Comparison of ENCODE assay signal across 27 mouse cellular contexts in the genomic region with DNA sequence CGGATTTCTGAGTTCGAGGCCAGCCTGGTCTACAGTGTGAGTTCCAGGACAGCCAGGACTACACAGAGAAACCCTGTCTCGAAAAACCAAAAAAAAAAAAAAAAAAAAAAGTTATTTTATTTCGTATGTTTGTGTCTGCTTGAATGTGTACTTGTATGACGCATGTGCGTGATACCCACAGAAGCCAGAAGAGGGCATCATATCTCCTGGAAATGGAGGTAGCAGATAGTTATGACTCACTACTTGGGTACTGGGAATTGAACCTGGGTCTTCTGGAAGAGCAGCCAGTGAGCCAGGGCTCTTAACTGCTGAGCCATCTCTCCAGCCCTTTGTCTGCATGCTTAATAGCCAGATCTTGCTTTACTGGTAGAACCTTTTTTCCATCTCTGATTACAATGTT. TPM values are rescaled to one million over a fixed set of nuclear protein-coding genes. Genes with fewer than 3 reads are reported as not detected.
A peak's percentile ranks its signal among the peaks of the same experiment; 100 is the strongest.
DNase-seq lines count a peak whose midpoint lies in the region; ATAC-seq and TF ChIP-seq lines count a peak whose summit lies in the region.
"Not testable (repeated sequence)": the region's sequence is repeated elsewhere in the genome, so short reads cannot be mapped to it uniquely, and the experiment has no call there.
"Had no signal": no experiment of that assay in that cellular context is flagged by ENCODE, and none has a peak within 500 bp of the region (broad histone marks: within the 10 kb centered on the region; RNA-seq: fewer than 3 reads in every experiment).

No protein-coding gene starts in this region.

- not testable (repeated sequence) for H3K4me3 ChIP-seq in CH12.LX (replicated peaks in 1 of 3; ENCODE audit: low read depth in 2 of 3, low read length in 2 of 3, poor library complexity in 1 of 3); kidney, postnatal 0 days (replicated peaks; ENCODE audit: low read depth, low read length); lung, postnatal 0 days (ENCODE audit: low read depth, low read length); small intestine, adult 2 months (ENCODE audit: low read depth, low read length)

- TF ChIP-seq RAD21 in CH12.LX (IDR thresholded peaks at IDR 0.05; ENCODE audit: low read depth, low read length) = peak; percentile 9

- peaks cover 0 to 11% of the 10 kb centered on the region in 2 experiments for H3K36me3 ChIP-seq in CH12.LX (replicated peaks in 1 of 2; ENCODE audit: control insufficient read depth in 1 of 2, insufficient read depth in 1 of 2, low read length in 1 of 2)
- H3K36me3 ChIP-seq in kidney, postnatal 0 days (ENCODE audit: insufficient read depth, low read length) = peaks cover 11% of the 10 kb centered on the region; the same call in 1 of the 2 replicates
- H3K36me3 ChIP-seq in lung, postnatal 0 days (ENCODE audit: insufficient read depth, low read length); small intestine, adult 2 months (ENCODE audit: control insufficient read depth, insufficient read depth, low read length): not testable (repeated sequence)

- H3K9ac ChIP-seq in CH12.LX (ENCODE audit: insufficient read depth, low read depth); kidney, postnatal 0 days (ENCODE audit: low read depth, low read length); lung, postnatal 0 days (replicated peaks; ENCODE audit: low read depth): not testable (repeated sequence)

- TF ChIP-seq CTCF in CH12.LX (conservative IDR thresholded peaks at IDR 0.05 in 1 of 2, IDR thresholded peaks at IDR 0.05 in 1 of 2; ENCODE audit: low read depth in 2 of 2, low read length in 2 of 2) = peak; percentile 7 to 34; a peak in 2 of 4 replicates
- TF ChIP-seq CTCF in kidney, postnatal 0 days (IDR thresholded peaks at IDR 0.05; ENCODE audit: low read depth) = peak; percentile 34; the same call in 1 of the 2 replicates
- TF ChIP-seq CTCF in lung, postnatal 0 days (IDR thresholded peaks at IDR 0.05) = peak; percentile 34
- TF ChIP-seq CTCF in small intestine, adult 2 months (IDR thresholded peaks at IDR 0.05; ENCODE audit: extremely low read depth, insufficient read length, insufficient replicate concordance, low read depth, low read length) = peak; percentile 8; the same call in 1 of the 2 replicates

- not testable (repeated sequence) for TF ChIP-seq EP300 in CH12.LX (IDR thresholded peaks at IDR 0.05; ENCODE audit: low read length); lung, postnatal 0 days (IDR thresholded peaks at IDR 0.05)

- H3K79me2 ChIP-seq in CH12.LX (replicated peaks; ENCODE audit: control insufficient read depth, extremely low read depth, insufficient read depth, poor library complexity, severe bottlenecking) = not testable (repeated sequence)

- not testable (repeated sequence) for H3K27me3 ChIP-seq in CH12.LX (replicated peaks); kidney, postnatal 0 days (ENCODE audit: insufficient read depth, low read length); lung, postnatal 0 days (replicated peaks; ENCODE audit: insufficient read depth, low read length); small intestine, adult 2 months (ENCODE audit: control insufficient read depth, insufficient read depth, low read length)

- dilution Hi-C loops in CH12.LX (cut with MboI; ENCODE audit: extremely low pct_ligation_motif_present, extremely low pct_unique_long_range_greater_than_20kb, low sequenced_read_pairs) = not testable (repeated sequence)

- not testable (repeated sequence) for H3K4me1 ChIP-seq in CH12.LX (ENCODE audit: control insufficient read depth in 1 of 2, insufficient read depth in 2 of 2); lung, postnatal 0 days (ENCODE audit: insufficient read depth, low read depth, low read length); small intestine, adult 2 months (ENCODE audit: control insufficient read depth, insufficient read depth, insufficient read length, low read length)
- peaks cover 18% of the 10 kb centered on the region for H3K4me1 ChIP-seq in kidney, postnatal 0 days (replicated peaks; ENCODE audit: insufficient read depth, low read length)

- TF ChIP-seq POLR2A in CH12.LX (IDR thresholded peaks at IDR 0.05; ENCODE audit: low read depth, low read length); small intestine, adult 2 months (IDR thresholded peaks at IDR 0.05; ENCODE audit: low read depth, low read length): not testable (repeated sequence)

- H3K27ac ChIP-seq in CH12.LX (ENCODE audit: insufficient read depth, low read depth); kidney, postnatal 0 days; lung, postnatal 0 days (ENCODE audit: low read length); small intestine, adult 2 months (ENCODE audit: insufficient read depth, low read depth, low read length): not testable (repeated sequence)

- not testable (repeated sequence) for DNase-seq in CH12.LX (ENCODE audit: extremely low read depth); kidney, postnatal 0 days (ENCODE audit: low spot score); lung, postnatal 0 days (ENCODE audit: low spot score)
- DNase-seq in NIH3T3 (ENCODE audit: low read depth) = peak; percentile 36
- peak; percentile 28 for DNase-seq in embryo, embryonic 10 days (ENCODE audit: low spot score)
- peak; percentile 46 for DNase-seq in thymus, postnatal 4 days

- in situ Hi-C loops in CH12.LX (cut with MboI; ENCODE audit: low pct_ligation_motif_present, low pct_unique_long_range_greater_than_20kb, low sequenced_read_pairs) = not testable (repeated sequence)

- ATAC-seq in kidney, postnatal 0 days (replicated peaks; ENCODE audit: low FRiP score, low read depth); lung, postnatal 0 days: not testable (repeated sequence)

- H3K9me3 ChIP-seq in CH12.LX (replicated peaks; ENCODE audit: low read length); kidney, postnatal 0 days (replicated peaks; ENCODE audit: low read length); lung, postnatal 0 days (ENCODE audit: low read length): not testable (repeated sequence)

- WGBS in kidney, postnatal 0 days = 90% methylated on average over 5 of the region's 6 CpGs
- 92% methylated on average over 5 of the region's 6 CpGs for WGBS in lung, postnatal 0 days
- WGBS in small intestine, adult 2 months = 87% methylated on average over 6 of the region's 6 CpGs

- H3K4me2 ChIP-seq in CH12.LX (ENCODE audit: insufficient read depth, low read depth, poor library complexity, severe bottlenecking); kidney, postnatal 0 days (ENCODE audit: low read length); lung, postnatal 0 days (replicated peaks; ENCODE audit: low read depth, low read length): not testable (repeated sequence)

TF ChIP-seq in CH12.LX, 34 proteins besides CTCF, POLR2A, EP300 and RAD21:
- TF ChIP-seq SMC3 (IDR thresholded peaks at IDR 0.05; ENCODE audit: low read depth, low read length) = peak; percentile 14

RNA-seq across cellular contexts. Expression of a gene that starts 5.4 kb away (rescaled TPM):
- total RNA-seq in CH12.LX (2012; rRNA removed) = 41.6 and 51.5 TPM in 2 replicates
- 42.7 and 47.0 TPM in 2 replicates for total RNA-seq in CH12.LX (2014; rRNA removed)
- 47.4 and 49.5 TPM in 2 replicates for polyA plus RNA-seq in CH12.LX (2012; ENCODE audit: insufficient read length, low read depth)
- polyA plus RNA-seq in kidney, postnatal 0 days (2015; fragmentation: Nextera tagmentation; extraction: Ambion mirVana) = 24.7 and 27.3 TPM in 2 replicates
- polyA plus RNA-seq in lung, postnatal 0 days (2015; fragmentation: Nextera tagmentation; extraction: Ambion mirVana) = 19.6 and 19.9 TPM in 2 replicates
- polyA plus RNA-seq in small intestine, adult 2 months (2012; rRNA removed) = 5.7 and 8.2 TPM in 2 replicates

RNA-seq across cellular contexts. Expression of a gene that starts 18.2 kb away (rescaled TPM):
- total RNA-seq in CH12.LX (2012; rRNA removed) (1.3 and 1.5 TPM in 2 replicates), CH12.LX (2014; rRNA removed) (0.16 and 0.19 TPM in 2 replicates)
- 0.40 and 0.60 TPM in 2 replicates for polyA plus RNA-seq in CH12.LX (2012; ENCODE audit: insufficient read length, low read depth)
- polyA plus RNA-seq in kidney, postnatal 0 days (2015; fragmentation: Nextera tagmentation; extraction: Ambion mirVana) = 20.9 and 23.4 TPM in 2 replicates
- polyA plus RNA-seq in lung, postnatal 0 days (2015; fragmentation: Nextera tagmentation; extraction: Ambion mirVana) = 3.8 and 4.1 TPM in 2 replicates
- polyA plus RNA-seq in small intestine, adult 2 months (2012; rRNA removed) = 0.83 and 1.4 TPM in 2 replicates

RNA-seq across cellular contexts. Expression of a gene that starts 31.0 kb away (rescaled TPM):
- total RNA-seq in CH12.LX (2012; rRNA removed) (3.8 and 4.6 TPM in 2 replicates), CH12.LX (2014; rRNA removed) (7.8 and 10.2 TPM in 2 replicates)
- polyA plus RNA-seq in CH12.LX (2012; ENCODE audit: insufficient read length, low read depth) = 5.7 and 6.9 TPM in 2 replicates
- 12.6 and 14.3 TPM in 2 replicates for polyA plus RNA-seq in kidney, postnatal 0 days (2015; fragmentation: Nextera tagmentation; extraction: Ambion mirVana)
- polyA plus RNA-seq in lung, postnatal 0 days (2015; fragmentation: Nextera tagmentation; extraction: Ambion mirVana) = 11.9 and 14.3 TPM in 2 replicates
- 1.1 and 2.1 TPM in 2 replicates for polyA plus RNA-seq in small intestine, adult 2 months (2012; rRNA removed)
- polyA plus RNA-seq: erythroblast, embryonic 14.5 days had no signal

RNA-seq across cellular contexts. Expression of a gene that starts 31.4 kb away (rescaled TPM):
- total RNA-seq in CH12.LX (2012; rRNA removed) = 41.6 and 45.7 TPM in 2 replicates
- total RNA-seq in CH12.LX (2014; rRNA removed) = 56.3 and 58.9 TPM in 2 replicates
- 43.5 and 49.1 TPM in 2 replicates for polyA plus RNA-seq in CH12.LX (2012; ENCODE audit: insufficient read length, low read depth)
- polyA plus RNA-seq in kidney, postnatal 0 days (2015; fragmentation: Nextera tagmentation; extraction: Ambion mirVana) = 30.8 and 34.4 TPM in 2 replicates
- polyA plus RNA-seq in lung, postnatal 0 days (2015; fragmentation: Nextera tagmentation; extraction: Ambion mirVana) = 22.7 and 23.7 TPM in 2 replicates
- polyA plus RNA-seq in small intestine, adult 2 months (2012; rRNA removed) = 11.7 and 26.0 TPM in 2 replicates

RNA-seq across cellular contexts. Expression of a gene that starts 45.9 kb away (rescaled TPM):
- total RNA-seq in CH12.LX (2012; rRNA removed) (not detected in 2 replicates), CH12.LX (2014; rRNA removed) (not detected in 2 replicates)
- polyA plus RNA-seq in CH12.LX (2012; ENCODE audit: insufficient read length, low read depth) = not detected in 2 replicates
- polyA plus RNA-seq in kidney, postnatal 0 days (2015; fragmentation: Nextera tagmentation; extraction: Ambion mirVana) = not detected in 2 replicates
- not detected in 2 replicates for polyA plus RNA-seq in lung, postnatal 0 days (2015; fragmentation: Nextera tagmentation; extraction: Ambion mirVana)
- not detected in 2 replicates for polyA plus RNA-seq in small intestine, adult 2 months (2012; rRNA removed)
- total RNA-seq: adrenal gland, adult 2 months; adrenal gland, postnatal 4 days; gastrocnemius, adult 18-20 months; gastrocnemius, postnatal 36 days; heart, adult 8-10 months; heart, postnatal 25 days; layer of hippocampus, postnatal 14 days; liver, adult 2 months; megakaryocyte progenitor cell, adult 5-6 weeks had no signal
- polyA plus RNA-seq: adrenal gland, adult 2 months; CD4-positive, CD25-positive, alpha-beta regulatory T cell, adult 4 months; embryonic facial prominence, embryonic 13.5 days; erythroblast, embryonic 14.5 days; forebrain, embryonic 12.5 days; heart, embryonic 14.5 days; inflammation-experienced regulatory T-cells, adult 6 months; kidney, adult 2 months; limb, embryonic 10.5 days; liver, adult 2 months; midbrain, embryonic 11.5 days; spleen, adult 2 months; urinary bladder, adult 2 months had no signal
